Mouse (Mus musculus) intestine, embryonic 14.5 days (tissue): Measurements from ENCODE around the gene Chic2. TPM values are rescaled to one million over a fixed set of nuclear protein-coding genes. Genes with fewer than 3 reads are reported as not detected.

Experiments used
- ATAC-seq: fragments of 200-750 bp; cut with Nextera tagmentation; replicated peaks from 2 replicates; pipeline ENCODE4 v1.8.0; 2017; ENCODE audit warnings: low read depth, moderate number of reproducible peaks, moderate TSS enrichment, moderate library complexity; ENCODE audit not compliant: low FRiP score, low TSS enrichment
- DNase-seq: peaks from one replicate; pipeline ENCODE4 v3.0.0-alpha.2; 2018; ENCODE audit warnings: low spot score
- H3K27ac ChIP-seq: fragments of 300-500 bp; sonication (generic); 2 replicates; pipeline ENCODE4 v1.5.1; 2014; ENCODE audit warnings: low read depth, mild to moderate bottlenecking, control low read depth
- H3K27me3 ChIP-seq: fragments of 300-500 bp; sonication (generic); replicated peaks from 2 replicates; pipeline ENCODE4 v1.6.1; 2014; ENCODE audit warnings: low read length, control low read depth; ENCODE audit not compliant: control insufficient read depth, insufficient read depth
- H3K36me3 ChIP-seq: fragments of 300-500 bp; sonication (generic); 2 replicates; pipeline ENCODE4 v1.6.1; 2014; ENCODE audit warnings: low read length, control low read depth; ENCODE audit not compliant: control insufficient read depth, insufficient read depth
- H3K4me1 ChIP-seq: fragments of 300-500 bp; sonication (generic); replicated peaks from 2 replicates; pipeline ENCODE4 v1.6.1; 2014; ENCODE audit warnings: low read length, control low read depth, mixed read lengths; ENCODE audit not compliant: control insufficient read depth, insufficient read depth
- H3K4me2 ChIP-seq: fragments of 300-500 bp; sonication (generic); 2 replicates; pipeline ENCODE4 v1.6.1; 2014; ENCODE audit warnings: low read length
- H3K4me3 ChIP-seq: fragments of 300-500 bp; sonication (generic); 2 replicates; pipeline ENCODE4 v1.5.1; 2014; ENCODE audit warnings: low read depth, low read length, control low read depth, mixed read lengths
- H3K9ac ChIP-seq: fragments of 300-500 bp; sonication (generic); 2 replicates; pipeline ENCODE4 v1.6.1; 2014; ENCODE audit warnings: mild to moderate bottlenecking, low read length
- H3K9me3 ChIP-seq: fragments of 300-500 bp; sonication (generic); 2 replicates; pipeline ENCODE4 v1.6.1; 2016; ENCODE audit warnings: low read length, control low read depth; ENCODE audit not compliant: control insufficient read depth
- WGBS: fragments of 180-500 bp; shearing (Covaris S2); extraction: QIAGEN DNeasy Blood & Tissue Kit; methylation state at CpG from one replicate; pipeline ENCODE4 v1.1.7; 2014; 5-methylcytosine and 5-hydroxymethylcytosine counted together
- polyA plus RNA-seq: library from polyadenylated mRNA; unstranded; fragments of >200 nt; fragmentation: Nextera tagmentation; extraction: Ambion mirVana; gene quantifications from 2 replicates; pipeline ENCODE4 v1.2.1, GENCODE M21; 2014

The Chic2 gene
- polyA plus RNA-seq, 1 experiment from 2014 or later: 39.2 TPM

DNA sequence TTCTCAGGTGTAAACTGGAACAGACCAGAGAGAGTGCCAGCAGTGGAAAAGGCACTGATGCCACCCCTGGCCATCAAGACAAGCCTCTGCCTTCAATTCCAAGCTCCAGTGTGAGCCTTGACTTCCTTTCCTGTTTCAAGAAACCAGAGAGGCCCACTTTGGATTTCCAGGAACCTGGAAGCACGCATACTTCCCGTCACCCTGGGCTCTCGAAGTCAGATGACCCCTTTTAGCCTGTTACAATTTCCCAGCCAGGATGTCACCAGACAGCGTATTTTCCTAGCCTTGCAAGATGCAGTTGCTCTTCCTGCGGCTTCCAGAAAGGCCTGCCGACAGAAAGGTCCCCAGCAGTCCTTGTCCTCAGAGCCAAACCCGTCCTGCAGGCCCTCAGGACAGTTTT, 65.0 kb downstream of the Chic2 start:
- Histone ChIP-seq H3K9me3 (no peaks in the 10 kb centered on the region), H3K9ac (no peak overlapping the region), H3K36me3 (no peaks in the 10 kb centered on the region), H3K4me2 (no peak overlapping the region), H3K27me3 (no peaks in the 10 kb centered on the region), H3K4me1 (peaks cover 20% of the 10 kb centered on the region), H3K4me3 (no peak overlapping the region), H3K27ac (peak overlapping the region; percentile 16; the same call in 1 of the 2 replicates)
- ATAC-seq: no peak
- WGBS: 38% methylated on average over 7 of the region's 7 CpGs
- peak; percentile 58 for DNase-seq

DNA sequence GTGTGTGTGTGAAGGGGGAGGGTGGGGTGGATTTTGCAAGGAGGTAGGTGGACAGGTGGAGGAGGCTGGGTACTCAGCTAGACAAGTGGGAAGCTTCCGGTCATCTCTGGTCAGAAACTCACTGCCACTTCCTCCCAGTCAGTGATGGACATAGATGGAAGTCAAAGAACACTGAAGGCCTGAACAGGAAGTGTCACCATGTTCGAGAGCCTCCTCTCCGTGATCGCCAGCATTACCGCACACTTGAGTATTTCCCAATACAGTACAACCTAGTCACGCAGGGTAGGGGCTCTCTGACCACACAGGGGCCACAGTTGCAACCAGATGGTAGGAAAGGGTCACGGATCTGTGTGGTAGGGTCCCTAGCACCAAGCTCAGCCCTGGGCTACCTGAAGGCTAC, 69.1 kb downstream of the Chic2 start:
- no peak overlapping the region for H3K9ac ChIP-seq
- H3K4me3 ChIP-seq: no peak overlapping the region
- DNase-seq (no peak), ATAC-seq (no peak)
- no peaks in the 10 kb centered on the region for H3K27me3 ChIP-seq
- WGBS: 90% methylated on average over 7 of the region's 7 CpGs
- no peaks in the 10 kb centered on the region for H3K36me3 ChIP-seq
- no peaks in the 10 kb centered on the region for H3K9me3 ChIP-seq
- H3K4me1 ChIP-seq: peaks cover 30% of the 10 kb centered on the region
- no peak overlapping the region for H3K4me2 ChIP-seq
- H3K27ac ChIP-seq: 0 out of 2 replicates have a peak overlapping the region, but pooled peaks have one; percentile 76

GRCm38 (mm10) chr5:74974726-74975411, 69.7 kb downstream of the Chic2 start:
- 0 out of 2 replicates have a peak, but pooled peaks have one; percentile 33 for ATAC-seq
- WGBS: 33% methylated on average over 12 of the region's 12 CpGs
- DNase-seq: peak; percentile 72

GRCm38 (mm10) chr5:74974061-74974581, 70.5 kb downstream of the Chic2 start:
- Histone ChIP-seq H3K4me3 (no peak overlapping the region), H3K36me3 (no peaks in the 10 kb centered on the region), H3K27me3 (no peaks in the 10 kb centered on the region), H3K4me1 (peaks cover 21% of the 10 kb centered on the region), H3K27ac (peak overlapping the region; percentile 76; the same call in 1 of the 2 replicates), H3K9me3 (no peaks in the 10 kb centered on the region), H3K4me2 (no peak overlapping the region), H3K9ac (no peak overlapping the region)
- 34% methylated on average over 22 of the region's 22 CpGs for WGBS
- DNase-seq: peak; percentile 60
- 0 out of 2 replicates have a peak, but pooled peaks have one; percentile 21 for ATAC-seq

More at GRCm38 (mm10) chr5:74974726-74975411, 69.7 kb downstream of the Chic2 start:
- Histone ChIP-seq H3K36me3 (no peaks in the 10 kb centered on the region), H3K27me3 (no peaks in the 10 kb centered on the region), H3K9ac (no peak overlapping the region), H3K4me3 (no peak overlapping the region), H3K9me3 (no peaks in the 10 kb centered on the region), H3K27ac (peak overlapping the region; percentile 76), H3K4me2 (no peak overlapping the region), H3K4me1 (peaks cover 26% of the 10 kb centered on the region)

GRCm38 (mm10) chr5:74971418-74971817, 73.2 kb downstream of the Chic2 start:
- Histone ChIP-seq H3K4me2 (no peak overlapping the region), H3K36me3 (no peaks in the 10 kb centered on the region), H3K27me3 (no peaks in the 10 kb centered on the region), H3K27ac (no peak overlapping the region), H3K4me3 (no peak overlapping the region), H3K9ac (no peak overlapping the region), H3K9me3 (no peaks in the 10 kb centered on the region), H3K4me1 (peaks cover 27% of the 10 kb centered on the region)
- DNase-seq: no peak
- 83% methylated on average over 7 of the region's 7 CpGs for WGBS
- no peak for ATAC-seq

DNA sequence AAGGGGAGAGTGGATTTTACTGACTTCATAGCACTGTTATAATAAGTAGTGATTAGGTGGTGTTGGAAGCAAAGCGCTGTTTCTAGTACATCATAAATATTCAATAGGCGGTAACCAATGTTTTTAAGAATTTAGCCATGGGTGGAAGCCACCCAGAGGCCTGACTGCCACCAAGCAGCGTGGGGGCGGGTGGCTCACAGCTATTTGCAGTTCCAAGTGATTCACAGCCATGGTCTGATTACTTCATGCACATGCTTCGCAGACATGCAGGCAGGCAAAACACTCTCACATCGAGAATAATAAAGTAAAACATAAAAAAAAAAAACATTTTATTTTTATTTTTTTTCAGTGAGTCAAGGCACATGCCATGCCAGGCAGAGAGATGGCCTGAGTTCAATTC, 75.2 kb downstream of the Chic2 start:
- WGBS: 86% methylated on average over 6 of the region's 6 CpGs
- Histone ChIP-seq H3K36me3 (no peaks in the 10 kb centered on the region), H3K9me3 (no peaks in the 10 kb centered on the region)

GRCm38 (mm10) chr5:74967882-74968281, 76.7 kb downstream of the Chic2 start:
- ATAC-seq (no peak), DNase-seq (no peak)
- WGBS: 84% methylated on average over 3 of the region's 3 CpGs
- H3K9ac ChIP-seq: no peak overlapping the region
- no peak overlapping the region for H3K4me2 ChIP-seq
- H3K27ac ChIP-seq: no peak overlapping the region
- no peaks in the 10 kb centered on the region for H3K27me3 ChIP-seq
- no peaks in the 10 kb centered on the region for H3K36me3 ChIP-seq
- H3K4me3 ChIP-seq: no peak overlapping the region
- H3K9me3 ChIP-seq: no peaks in the 10 kb centered on the region
- peaks cover 7% of the 10 kb centered on the region; the same call in 1 of the 2 replicates for H3K4me1 ChIP-seq

More for the DNA sequence above, 75.2 kb downstream of the Chic2 start:
- H3K4me3 ChIP-seq: no peak overlapping the region
- H3K4me2 ChIP-seq: no peak overlapping the region
- DNase-seq (no peak), ATAC-seq (no peak)
- no peak overlapping the region for H3K27ac ChIP-seq
- H3K4me1 ChIP-seq: peaks cover 15% of the 10 kb centered on the region
- no peak overlapping the region for H3K9ac ChIP-seq
- H3K27me3 ChIP-seq: no peaks in the 10 kb centered on the region

DNA sequence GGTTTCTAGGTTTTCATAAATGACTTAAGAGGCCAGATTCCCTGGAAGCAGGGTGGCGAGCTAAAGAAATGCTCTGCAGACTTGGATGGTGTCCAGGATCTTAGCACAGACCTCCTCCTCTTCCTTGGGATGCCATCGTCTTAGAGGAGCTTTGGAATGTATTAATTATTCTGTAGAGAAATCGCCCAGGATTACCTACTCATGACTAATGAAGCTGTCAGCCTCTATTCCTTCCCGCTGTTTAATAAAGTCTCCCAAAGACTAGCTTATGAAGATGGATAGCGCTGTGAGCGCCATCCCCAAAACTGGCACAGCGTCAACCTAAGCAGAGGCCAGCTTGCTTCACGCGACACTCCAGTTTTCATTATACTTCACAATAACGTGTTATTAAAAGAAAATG, 77.7 kb downstream of the Chic2 start:
- Histone ChIP-seq H3K9ac (no peak overlapping the region), H3K27ac (no peak overlapping the region), H3K4me1 (peaks cover 7% of the 10 kb centered on the region; the same call in 1 of the 2 replicates), H3K4me2 (no peak overlapping the region), H3K36me3 (no peaks in the 10 kb centered on the region), H3K27me3 (no peaks in the 10 kb centered on the region), H3K9me3 (no peaks in the 10 kb centered on the region), H3K4me3 (no peak overlapping the region)
- WGBS: 55% methylated on average over 10 of the region's 10 CpGs
- no peak for ATAC-seq
- no peak for DNase-seq

GRCm38 (mm10) chr5:74962771-74963170, 81.8 kb downstream of the Chic2 start:
- no peak for ATAC-seq
- Histone ChIP-seq H3K27me3 (no peaks in the 10 kb centered on the region), H3K36me3 (no peaks in the 10 kb centered on the region), H3K9me3 (no peaks in the 10 kb centered on the region), H3K9ac (no peak overlapping the region), H3K27ac (no peak overlapping the region), H3K4me3 (no peak overlapping the region), H3K4me1 (peaks cover 12% of the 10 kb centered on the region; the same call in 1 of the 2 replicates), H3K4me2 (no peak overlapping the region)
- no peak for DNase-seq
- WGBS: 74% methylated on average over 5 of the region's 5 CpGs
